Mouse (Mus musculus) G1E (cell line): ENCODE measurements around the gene Vps53.

Experiments
- CTCF ChIP-seq: IDR thresholded peaks from 2 replicates; pipeline ENCODE4 v1.5.1; 2012; ENCODE audit warnings: low read depth, low read length, inconsistent platforms, mixed read lengths
- GATA1 ChIP-seq: IDR thresholded peaks from 2 replicates; pipeline ENCODE4 v1.6.1; 2012; ENCODE audit warnings: borderline replicate concordance, low read length, inconsistent platforms, mixed read lengths
- POLR2AphosphoS5 ChIP-seq: IDR thresholded peaks from 2 replicates; pipeline ENCODE4 v1.6.1; 2012; ENCODE audit warnings: low read depth, low read length, inconsistent platforms; ENCODE audit not compliant: insufficient replicate concordance
- TAL1 ChIP-seq: conservative IDR thresholded peaks from 2 replicates; pipeline ENCODE4 v1.6.1; 2012; ENCODE audit warnings: low read depth, low read length, inconsistent platforms, mixed read lengths

GRCm38 (mm10) chr11:76000701-76001100 is 178.7 kb downstream of the Vps53 start:
- no peak for TF ChIP-seq CTCF
- no peak for TF ChIP-seq GATA1
- no peak for TF ChIP-seq POLR2AphosphoS5
- TF ChIP-seq TAL1, result no peak
